Mouse (Mus musculus) bone marrow, adult 2 months (tissue): Measurements from ENCODE around the gene Angptl8.

Experiments
- CTCF ChIP-seq: fragments of 200-500 bp; IDR thresholded peaks from 2 replicates; pipeline ENCODE4 v1.5.1; 2011; ENCODE audit warnings: low read length, control low read depth; ENCODE audit not compliant: control insufficient read depth, insufficient read depth
- POLR2A ChIP-seq: fragments of 200-500 bp; IDR thresholded peaks from 2 replicates; pipeline ENCODE4 v1.6.1; 2011; ENCODE audit warnings: low read depth, mild to moderate bottlenecking, control low read depth, low read length, borderline replicate concordance; ENCODE audit not compliant: control insufficient read depth

- TF ChIP-seq CTCF (no peak), POLR2A (no peak)
Observed at GRCm38 (mm10) chr9:21872204-21872603, 36.9 kb downstream of the Angptl8 start.
